Mouse (Mus musculus): ENCODE data around the gene Alyref. TPM values are rescaled to one million over a fixed set of nuclear protein-coding genes. Genes with fewer than 3 reads are reported as not detected.

Gene Alyref
- total RNA-seq, 2 experiments from 2014 or later: 36.0 to 44.7 TPM

- intact Hi-C loops (cut with DNase I): no loop called here
- peak; percentile 74 for DNase-seq
These were observed 43.3 kb downstream of the Alyref start for GRCm38 (mm10) chr11:120554834-120555233.

GRCm38 (mm10) chr11:120552736-120553135 is 45.4 kb downstream of the Alyref start:
- TF ChIP-seq CTCF (IDR thresholded peaks at IDR 0.05): no peak
- Histone ChIP-seq H3K27ac (peak overlapping the region; percentile 38; the same call in 1 of the 2 replicates), H3K4me3 (no peak overlapping the region)
- DNase-seq: peak; percentile 71
- intact Hi-C loops (cut with DNase I): no loop called here

More at GRCm38 (mm10) chr11:120554834-120555233, 43.3 kb downstream of the Alyref start:
- peak overlapping the region; percentile 41 for H3K4me3 ChIP-seq
- no peak for TF ChIP-seq CTCF (IDR thresholded peaks at IDR 0.05)
- peak overlapping the region; percentile 86 for H3K27ac ChIP-seq

- peak within 1 kb of the TSS; percentile 96 for H3K4me3 ChIP-seq
- DNase-seq: peak; percentile 84
- peak within 1 kb of the TSS; percentile 99 for H3K27ac ChIP-seq
- TF ChIP-seq CTCF (IDR thresholded peaks at IDR 0.05): no peak
- intact Hi-C loops (cut with DNase I): loop anchor here (1.0 kb wide), 1 partner anchor 21 kb away; no protein-coding TSS in a partner anchor
These were observed 47.2 kb downstream of the Alyref start, which contains the start of gene Ppp1r27 for GRCm38 (mm10) chr11:120550810-120551440. Gene Ppp1r27, minus strand, starts transcription at chr11:120551132.

GRCm38 (mm10) chr11:120549986-120550809 is 48.0 kb downstream of the Alyref start:
- no peak for TF ChIP-seq CTCF (IDR thresholded peaks at IDR 0.05)
- Histone ChIP-seq H3K27ac (peak overlapping the region; percentile 99), H3K4me3 (peak overlapping the region; percentile 96)
- peak; percentile 73 for DNase-seq
- intact Hi-C loops (cut with DNase I): loop anchor here (2.0 kb wide), 1 partner anchor 29 kb away; no protein-coding TSS in a partner anchor

GRCm38 (mm10) chr11:120549168-120549945 is 48.8 kb downstream of the Alyref start, which contains the start of gene Mcrip1:
Gene Mcrip1, minus strand, starts transcription at chr11:120549727.
- TF ChIP-seq CTCF (IDR thresholded peaks at IDR 0.05): no peak
- peak within 1 kb of the TSS; percentile 99 for H3K27ac ChIP-seq
- peak; percentile 97 for DNase-seq
- intact Hi-C loops (cut with DNase I): loop anchor here (2.0 kb wide), 1 partner anchor 29 kb away; no protein-coding TSS in a partner anchor
- H3K4me3 ChIP-seq: peak within 1 kb of the TSS; percentile 96

GRCm38 (mm10) chr11:120548786-120549167 is 49.4 kb downstream of the Alyref start:
- peak overlapping the region; percentile 96 for H3K4me3 ChIP-seq
- peak overlapping the region; percentile 99 for H3K27ac ChIP-seq
- peak; percentile 49 for DNase-seq
- TF ChIP-seq CTCF (IDR thresholded peaks at IDR 0.05): no peak
- intact Hi-C loops (cut with DNase I): loop anchor here (2.0 kb wide), 1 partner anchor 28 kb away; no protein-coding TSS in a partner anchor

- TF ChIP-seq CTCF (IDR thresholded peaks at IDR 0.05): no peak
- intact Hi-C loops (cut with DNase I): loop anchor here (2.0 kb wide), 1 partner anchor 27 kb away; no protein-coding TSS in a partner anchor
- Histone ChIP-seq H3K4me3 (peak overlapping the region; percentile 96), H3K27ac (peak overlapping the region; percentile 99)
- no peak for DNase-seq
These were observed 50.0 kb downstream of the Alyref start for GRCm38 (mm10) chr11:120548214-120548613.

GRCm38 (mm10) chr11:120547469-120547868 is 50.7 kb downstream of the Alyref start:
- H3K27ac ChIP-seq: peak overlapping the region; percentile 99

GRCm38 (mm10) chr11:120545964-120546363 is 52.2 kb downstream of the Alyref start:
- Histone ChIP-seq H3K27ac (peak overlapping the region; percentile 68), H3K4me3 (no peak overlapping the region)
- peak; percentile 75 for DNase-seq
- intact Hi-C loops (cut with DNase I): no loop called here
- no peak for TF ChIP-seq CTCF (IDR thresholded peaks at IDR 0.05)

More at GRCm38 (mm10) chr11:120547469-120547868, 50.7 kb downstream of the Alyref start:
- intact Hi-C loops (cut with DNase I): no loop called here
- no peak for DNase-seq
- TF ChIP-seq CTCF (IDR thresholded peaks at IDR 0.05): peak; percentile 29; the same call in 1 of the 2 replicates
- peak overlapping the region; percentile 96 for H3K4me3 ChIP-seq

- intact Hi-C loops (cut with DNase I): loop anchor here (5.0 kb wide), 1 partner anchor 35 kb away; no protein-coding TSS in a partner anchor
- Histone ChIP-seq H3K27ac (peak overlapping the region; percentile 83), H3K4me3 (no peak overlapping the region)
- TF ChIP-seq CTCF (IDR thresholded peaks at IDR 0.05): no peak
- DNase-seq: no peak
These were observed 55.8 kb downstream of the Alyref start for GRCm38 (mm10) chr11:120542376-120542775.

Small RNAs within 50 kb of the gene (microRNA-seq; reads per million reads assigned to microRNA genes)
- not detected for gene Mir6936

Other genes starting within 250 kb of the Alyref start
- 100 to 1,000 TPM; 201 to 262 TPM for gene Actg1, start 249.8 kb downstream of the Alyref start, total RNA-seq (2021)
- under 1 TPM in 1 of 2 experiments, not detected in 1; 0.87 TPM for gene Fscn2, start 236.8 kb downstream of the Alyref start, total RNA-seq (2021)
- gene Faap100, start 219.6 kb downstream of the Alyref start, total RNA-seq (2021): 10 to 100 TPM; 18.5 to 18.8 TPM
- gene Nploc4, start 160.7 kb downstream of the Alyref start, total RNA-seq (2021): 10 to 100 TPM; 75.8 to 94.9 TPM
- 1 to 10 TPM in 1 of 2 experiments, not detected in 1; 1.1 TPM for gene Tspan10, start 155.7 kb downstream of the Alyref start, total RNA-seq (2021)
- gene Pde6g, start 144.9 kb downstream of the Alyref start, total RNA-seq (2021): 1 to 10 TPM in 1 of 2 experiments, under 1 TPM in 1; 0.41 to 1.2 TPM
- 10 to 100 TPM; 19.1 to 31.8 TPM for gene Oxld1, start 140.3 kb downstream of the Alyref start, total RNA-seq (2021)
- gene Ccdc137, start 140.2 kb downstream of the Alyref start, total RNA-seq (2021): 1 to 10 TPM; 5.2 to 7.2 TPM
- 1 to 10 TPM; 5.6 to 6.3 TPM for gene Arl16, start 130.8 kb downstream of the Alyref start, total RNA-seq (2021)
- gene Mrpl12, start 113.8 kb downstream of the Alyref start, total RNA-seq (2021): 100 to 1,000 TPM; 120 to 177 TPM
- gene Slc25a10, start 106.5 kb downstream of the Alyref start, total RNA-seq (2021): 1 to 10 TPM; 2.8 to 4.1 TPM
- under 1 TPM in 1 of 2 experiments, not detected in 1; 0.33 TPM for gene Gcgr, start 67.7 kb downstream of the Alyref start, total RNA-seq (2021)
- 10 to 100 TPM; 21.7 to 22.1 TPM for gene Mcrip1, start 48.6 kb downstream of the Alyref start, total RNA-seq (2021)
- gene Ppp1r27, start 47.2 kb downstream of the Alyref start, total RNA-seq (2021): 100 to 1,000 TPM; 188 to 418 TPM
- 100 to 1,000 TPM; 201 to 240 TPM for gene P4hb, start 25.1 kb downstream of the Alyref start, total RNA-seq (2021)
- gene Arhgdia, start 16.7 kb downstream of the Alyref start, total RNA-seq (2021): 10 to 100 TPM; 72.1 to 89.6 TPM
- 10 to 100 TPM; 45.3 to 58.5 TPM for gene Anapc11, start 56 bp upstream of the Alyref start, total RNA-seq (2021)
- gene Npb, start 10.1 kb upstream of the Alyref start, total RNA-seq (2021): under 1 TPM in 1 of 2 experiments, not detected in 1; 0.78 TPM
- 10 to 100 TPM; 30.6 to 39.2 TPM for gene Pcyt2, start 19.6 kb upstream of the Alyref start, total RNA-seq (2021)
- 1 to 10 TPM; 4.1 to 4.7 TPM for gene Sirt7, start 26.9 kb upstream of the Alyref start, total RNA-seq (2021)
- 10 to 100 TPM; 53.1 to 68.2 TPM for gene Mafg, start 35.2 kb upstream of the Alyref start, total RNA-seq (2021)
- 1 to 10 TPM; 3.5 to 3.8 TPM for gene Pycr1, start 45.4 kb upstream of the Alyref start, total RNA-seq (2021)
- 100 to 1,000 TPM; 109 to 157 TPM for gene Myadml2, start 49.8 kb upstream of the Alyref start, total RNA-seq (2021)
- not detected for gene Notum, start 62.8 kb upstream of the Alyref start, total RNA-seq (2021)
- 10 to 100 TPM; 31.2 to 32.4 TPM for gene Aspscr1, start 74.6 kb upstream of the Alyref start, total RNA-seq (2021)
- 10 to 100 TPM; 22.1 to 32.3 TPM for gene Cenpx, start 115.4 kb upstream of the Alyref start, total RNA-seq (2021)
- gene Lrrc45, start 115.6 kb upstream of the Alyref start, total RNA-seq (2021): 1 to 10 TPM; 3.6 to 4.4 TPM
- 1 to 10 TPM in 1 of 2 experiments, under 1 TPM in 1; 0.87 to 1.3 TPM for gene Rac3, start 123.1 kb upstream of the Alyref start, total RNA-seq (2021)
- 1 to 10 TPM; 6.3 to 8.6 TPM for gene Dcxr, start 128.9 kb upstream of the Alyref start, total RNA-seq (2021)
- 10 to 100 TPM in 1 of 2 experiments, 1 to 10 TPM in 1; 9.1 to 15.4 TPM for gene Cbr2, start 133.7 kb upstream of the Alyref start, total RNA-seq (2021)
- 10 to 100 TPM; 15.7 to 22.2 TPM for gene Hmga1b, start 164.4 kb upstream of the Alyref start, total RNA-seq (2021)
- 10 to 100 TPM; 11.7 to 14.1 TPM for gene Rfng, start 185.8 kb upstream of the Alyref start, total RNA-seq (2021)
- 10 to 100 TPM; 57.9 to 65.2 TPM for gene Gps1, start 185.9 kb upstream of the Alyref start, total RNA-seq (2021)
- 10 to 100 TPM; 31.2 to 31.5 TPM for gene Dus1l, start 198.0 kb upstream of the Alyref start, total RNA-seq (2021)
- 10 to 100 TPM in 1 of 2 experiments, 1 to 10 TPM in 1; 6.8 to 20.0 TPM for gene Fasn, start 226.2 kb upstream of the Alyref start, total RNA-seq (2021)